Mouse (Mus musculus): ENCODE measurements around the gene Kifc3.

Gene Kifc3

GRCm38 (mm10) chr8:95113108-95113507, 89.5 kb downstream of the Kifc3 start:
- no peak for DNase-seq (ENCODE audit: low read depth, low spot score)
- H3K36me3 ChIP-seq (ENCODE audit: control insufficient read depth, insufficient read depth, low read length, poor library complexity, severe bottlenecking) = no peaks in the 10 kb centered on the region
- H3K27me3 ChIP-seq (ENCODE audit: control insufficient read depth, insufficient read depth, low read length, poor library complexity, severe bottlenecking) = no peaks in the 10 kb centered on the region

- DNase-seq (ENCODE audit: low read depth, low spot score) = no peak
- Histone ChIP-seq H3K27me3 (ENCODE audit: control insufficient read depth, insufficient read depth, low read length, poor library complexity, severe bottlenecking) (no peaks in the 10 kb centered on the region), H3K36me3 (ENCODE audit: control insufficient read depth, insufficient read depth, low read length, poor library complexity, severe bottlenecking) (no peaks in the 10 kb centered on the region)
Observed at GRCm38 (mm10) chr8:95112594-95112993, 90.0 kb downstream of the Kifc3 start.

GRCm38 (mm10) chr8:95107306-95107705, 95.3 kb downstream of the Kifc3 start:
- Histone ChIP-seq H3K27me3 (ENCODE audit: control insufficient read depth, insufficient read depth, low read length, poor library complexity, severe bottlenecking) (no peaks in the 10 kb centered on the region), H3K36me3 (ENCODE audit: control insufficient read depth, insufficient read depth, low read length, poor library complexity, severe bottlenecking) (no peaks in the 10 kb centered on the region)
- no peak for DNase-seq (ENCODE audit: low read depth, low spot score)

- no peaks in the 10 kb centered on the region for H3K27me3 ChIP-seq (ENCODE audit: control insufficient read depth, insufficient read depth, low read length, poor library complexity, severe bottlenecking)
Observed at GRCm38 (mm10) chr8:95101972-95102371, 100.6 kb downstream of the Kifc3 start.

GRCm38 (mm10) chr8:95099009-95099408, 103.6 kb downstream of the Kifc3 start:
- peak; percentile 55 for DNase-seq (ENCODE audit: low read depth, low spot score)
- H3K36me3 ChIP-seq (ENCODE audit: control insufficient read depth, insufficient read depth, low read length, poor library complexity, severe bottlenecking) = 0 out of 2 replicates have a peak, but pooled peaks cover 2% of the 10 kb centered on the region
- no peaks in the 10 kb centered on the region for H3K27me3 ChIP-seq (ENCODE audit: control insufficient read depth, insufficient read depth, low read length, poor library complexity, severe bottlenecking)

More at GRCm38 (mm10) chr8:95101972-95102371, 100.6 kb downstream of the Kifc3 start:
- H3K36me3 ChIP-seq (ENCODE audit: control insufficient read depth, insufficient read depth, low read length, poor library complexity, severe bottlenecking) = 0 out of 2 replicates have a peak, but pooled peaks cover 2% of the 10 kb centered on the region
- no peak for DNase-seq (ENCODE audit: low read depth, low spot score)

GRCm38 (mm10) chr8:95093574-95093973, 109.0 kb downstream of the Kifc3 start:
- Histone ChIP-seq H3K36me3 (ENCODE audit: control insufficient read depth, insufficient read depth, low read length, poor library complexity, severe bottlenecking) (0 out of 2 replicates have a peak, but pooled peaks cover 2% of the 10 kb centered on the region), H3K27me3 (ENCODE audit: control insufficient read depth, insufficient read depth, low read length, poor library complexity, severe bottlenecking) (no peaks in the 10 kb centered on the region)
- DNase-seq (ENCODE audit: low read depth, low spot score) = no peak

- Histone ChIP-seq H3K36me3 (ENCODE audit: control insufficient read depth, insufficient read depth, low read length, poor library complexity, severe bottlenecking) (no peaks in the 10 kb centered on the region), H3K27me3 (ENCODE audit: control insufficient read depth, insufficient read depth, low read length, poor library complexity, severe bottlenecking) (no peaks in the 10 kb centered on the region)
- no peak for DNase-seq (ENCODE audit: low read depth, low spot score)
Observed at GRCm38 (mm10) chr8:95085432-95086141, 117.0 kb downstream of the Kifc3 start.

- DNase-seq (ENCODE audit: low read depth, low spot score) = no peak
- no peaks in the 10 kb centered on the region for H3K36me3 ChIP-seq (ENCODE audit: control insufficient read depth, insufficient read depth, low read length, poor library complexity, severe bottlenecking)
- H3K27me3 ChIP-seq (ENCODE audit: control insufficient read depth, insufficient read depth, low read length, poor library complexity, severe bottlenecking) = no peaks in the 10 kb centered on the region
Observed at GRCm38 (mm10) chr8:95084744-95085431, 117.7 kb downstream of the Kifc3 start.

- H3K27me3 ChIP-seq (ENCODE audit: control insufficient read depth, insufficient read depth, low read length, poor library complexity, severe bottlenecking) = no peaks in the 10 kb centered on the region
- no peak for DNase-seq (ENCODE audit: low read depth, low spot score)
- no peaks in the 10 kb centered on the region for H3K36me3 ChIP-seq (ENCODE audit: control insufficient read depth, insufficient read depth, low read length, poor library complexity, severe bottlenecking)
Observed at GRCm38 (mm10) chr8:95084261-95084660, 118.4 kb downstream of the Kifc3 start.

- peak; percentile 19 for DNase-seq (ENCODE audit: low read depth, low spot score)
- no peaks in the 10 kb centered on the region for H3K36me3 ChIP-seq (ENCODE audit: control insufficient read depth, insufficient read depth, low read length, poor library complexity, severe bottlenecking)
- no peaks in the 10 kb centered on the region for H3K27me3 ChIP-seq (ENCODE audit: control insufficient read depth, insufficient read depth, low read length, poor library complexity, severe bottlenecking)
Observed at GRCm38 (mm10) chr8:95081650-95082049, 121.0 kb downstream of the Kifc3 start.

GRCm38 (mm10) chr8:95080381-95081341, 122.0 kb downstream of the Kifc3 start, which contains the start of gene Katnb1:
Gene Katnb1, plus strand, starts transcription at chr8:95081186.
- peak; percentile 99 for DNase-seq (ENCODE audit: low read depth, low spot score)
- H3K36me3 ChIP-seq (ENCODE audit: control insufficient read depth, insufficient read depth, low read length, poor library complexity, severe bottlenecking) = no peaks in the 10 kb centered on the region

GRCm38 (mm10) chr8:95079305-95079704, 123.3 kb downstream of the Kifc3 start:
- no peak for DNase-seq (ENCODE audit: low read depth, low spot score)
- H3K36me3 ChIP-seq (ENCODE audit: control insufficient read depth, insufficient read depth, low read length, poor library complexity, severe bottlenecking) = no peaks in the 10 kb centered on the region
- H3K27me3 ChIP-seq (ENCODE audit: control insufficient read depth, insufficient read depth, low read length, poor library complexity, severe bottlenecking) = no peaks in the 10 kb centered on the region

More at GRCm38 (mm10) chr8:95080381-95081341, 122.0 kb downstream of the Kifc3 start, which contains the start of gene Katnb1:
- no peaks in the 10 kb centered on the region for H3K27me3 ChIP-seq (ENCODE audit: control insufficient read depth, insufficient read depth, low read length, poor library complexity, severe bottlenecking)

GRCm38 (mm10) chr8:95078055-95078454, 124.6 kb downstream of the Kifc3 start:
- Histone ChIP-seq H3K27me3 (ENCODE audit: control insufficient read depth, insufficient read depth, low read length, poor library complexity, severe bottlenecking) (no peaks in the 10 kb centered on the region), H3K36me3 (ENCODE audit: control insufficient read depth, insufficient read depth, low read length, poor library complexity, severe bottlenecking) (no peaks in the 10 kb centered on the region)
- no peak for DNase-seq (ENCODE audit: low read depth, low spot score)

- Histone ChIP-seq H3K36me3 (ENCODE audit: control insufficient read depth, insufficient read depth, low read length, poor library complexity, severe bottlenecking) (no peaks in the 10 kb centered on the region), H3K27me3 (ENCODE audit: control insufficient read depth, insufficient read depth, low read length, poor library complexity, severe bottlenecking) (no peaks in the 10 kb centered on the region)
- DNase-seq (ENCODE audit: low read depth, low spot score) = no peak
Observed at GRCm38 (mm10) chr8:95076151-95076550, 126.5 kb downstream of the Kifc3 start.
